Mouse (Mus musculus) spleen, postnatal 36 days (tissue): ENCODE measurements around the gene Htr5b.
A peak's percentile ranks its signal among the peaks of the same experiment; 100 is the strongest.

ENCODE experiments used
- DNase-seq, 2 experiments: peaks; one replicate each; pipeline ENCODE4 v3.0.0; 2022; ENCODE audit warnings: low spot score in 2 of 2, mixed read lengths in 1 of 2

Gene Htr5b

DNA sequence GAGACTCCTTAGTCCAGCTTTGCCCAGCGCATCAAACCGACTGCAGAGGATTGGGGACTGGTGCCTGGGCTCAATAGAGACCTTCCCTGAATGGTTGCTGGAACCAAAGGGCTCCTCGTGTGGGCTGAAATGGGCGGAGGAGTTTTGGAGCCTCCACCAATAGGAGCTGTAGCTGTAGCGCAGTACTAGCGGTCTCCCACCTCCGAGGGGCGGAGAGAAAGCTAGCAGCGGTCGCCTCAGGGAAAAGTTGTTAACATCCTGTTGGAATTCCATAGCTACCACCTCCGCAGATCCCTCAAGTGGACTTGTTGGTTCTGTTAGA, at the start of gene Htr5b:
Gene Htr5b (minus strand): TSS at position 67 of the 322 bp plus-strand sequence.
- no peak for DNase-seq

- no peak for DNase-seq
These were observed 49.2 kb upstream of the Htr5b start for GRCm38 (mm10) chr1:121577491-121577890.

GRCm38 (mm10) chr1:121570522-121570921, 42.3 kb upstream of the Htr5b start:
- no peak for DNase-seq

GRCm38 (mm10) chr1:121567521-121568489, 39.5 kb upstream of the Htr5b start, which contains the start of gene Ddx18:
Gene Ddx18, minus strand, starts transcription at chr1:121567989.
- peak; percentile 89 to 92 for DNase-seq

- DNase-seq: peak; percentile 4 to 5
These were observed 29.6 kb upstream of the Htr5b start for GRCm38 (mm10) chr1:121557861-121558260.

- no peak for DNase-seq
These were observed 23.2 kb upstream of the Htr5b start for GRCm38 (mm10) chr1:121551457-121551835.

GRCm38 (mm10) chr1:121550801-121551456, 22.7 kb upstream of the Htr5b start:
- DNase-seq: no peak

- DNase-seq: no peak
These were observed 21.2 kb upstream of the Htr5b start for GRCm38 (mm10) chr1:121549456-121549855.

GRCm38 (mm10) chr1:121548667-121549066, 20.4 kb upstream of the Htr5b start:
- DNase-seq: no peak

DNA sequence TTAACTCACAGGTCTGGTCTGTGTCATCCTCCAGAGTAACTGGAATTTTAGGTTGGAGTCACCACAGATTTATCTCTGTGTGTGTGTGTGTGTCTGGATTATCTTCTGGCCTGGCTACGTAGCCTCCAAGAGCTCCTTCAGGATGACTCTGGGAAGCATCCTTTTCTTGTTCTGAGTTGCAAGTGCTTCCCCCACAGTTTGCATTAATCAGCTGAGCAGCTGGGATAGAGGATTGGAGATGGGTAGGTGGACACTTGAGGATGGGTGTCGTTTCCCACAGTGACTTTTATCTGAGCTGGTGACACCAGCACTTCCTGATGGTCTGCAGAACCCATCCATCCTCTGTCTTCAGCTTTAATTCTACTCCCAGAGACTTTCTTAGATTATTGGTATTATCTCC, 18.6 kb upstream of the Htr5b start:
- no peak for DNase-seq

GRCm38 (mm10) chr1:121540361-121540760, 12.1 kb upstream of the Htr5b start:
- DNase-seq: no peak

GRCm38 (mm10) chr1:121531439-121531838, 3.2 kb upstream of the Htr5b start:
- DNase-seq: no peak

- DNase-seq: no peak
These were observed 1.0 kb upstream of the Htr5b start for GRCm38 (mm10) chr1:121529286-121529685.

- no peak for DNase-seq
These were observed 466 bp downstream of the Htr5b start for GRCm38 (mm10) chr1:121527600-121528398.

DNA sequence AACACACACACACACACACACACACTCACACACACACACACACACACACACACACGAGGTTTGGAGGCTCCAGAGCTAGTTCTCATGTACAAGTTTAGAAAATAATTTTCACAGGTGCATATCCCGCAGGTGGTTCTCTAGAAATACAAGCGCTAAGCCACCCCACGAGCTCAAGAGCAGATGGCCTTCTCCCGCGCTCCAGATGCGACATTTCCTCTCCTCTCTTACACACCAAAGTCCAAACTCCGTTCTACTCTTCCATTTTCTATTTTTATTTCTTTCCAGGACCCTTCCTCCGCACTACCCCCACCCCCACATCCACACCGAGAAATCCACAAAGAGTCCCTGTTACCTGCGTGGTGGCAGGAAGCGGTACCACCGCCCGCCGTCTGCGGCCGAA, 1.2 kb downstream of the Htr5b start:
- DNase-seq: no peak

GRCm38 (mm10) chr1:121518609-121519008, 9.7 kb downstream of the Htr5b start:
- DNase-seq: no peak

DNA sequence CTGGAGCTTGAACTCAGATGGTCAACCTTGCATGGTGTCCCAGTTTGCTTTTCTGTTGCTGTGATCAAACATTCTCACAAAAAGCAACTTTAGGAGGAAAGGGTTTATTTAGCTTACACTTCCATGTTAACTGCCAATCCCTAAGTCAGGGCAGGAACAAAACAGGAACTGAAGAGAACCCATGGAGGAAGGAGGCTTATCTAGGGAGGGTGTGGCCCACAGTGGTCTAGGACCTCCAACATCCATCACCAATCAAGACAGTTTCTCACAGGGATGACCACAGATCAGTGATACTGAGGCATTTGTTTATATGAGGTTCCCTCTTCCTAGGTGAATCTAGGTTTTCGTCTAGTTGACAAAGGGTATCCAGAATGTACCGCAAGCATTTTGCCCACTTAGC, 16.3 kb downstream of the Htr5b start:
- DNase-seq: no peak

GRCm38 (mm10) chr1:121511186-121511585, 17.1 kb downstream of the Htr5b start:
- DNase-seq: no peak

GRCm38 (mm10) chr1:121510420-121511140, 17.7 kb downstream of the Htr5b start:
- DNase-seq: no peak

- no peak for DNase-seq
These were observed 19.5 kb downstream of the Htr5b start for GRCm38 (mm10) chr1:121508729-121509128.

DNA sequence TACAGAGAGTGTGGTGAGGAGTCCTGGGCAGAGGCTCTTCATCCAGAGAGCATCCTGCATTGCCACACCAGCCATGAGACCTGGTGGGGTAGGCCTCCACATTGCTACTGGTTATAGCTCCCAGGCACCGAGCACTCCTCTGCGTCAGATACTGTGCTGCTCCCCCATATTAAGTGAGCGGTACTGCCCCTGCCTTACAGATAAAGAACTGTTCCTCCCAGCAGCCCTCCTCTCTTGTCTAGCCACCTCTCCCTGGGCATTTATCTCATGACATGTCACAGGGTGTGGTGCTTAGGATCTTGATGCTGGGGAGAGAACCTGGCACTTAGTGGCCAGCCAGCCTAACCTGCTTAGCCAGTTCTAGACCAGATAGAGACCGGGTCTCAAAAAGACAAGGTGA, 31.2 kb downstream of the Htr5b start:
- DNase-seq: no peak
